Mouse (Mus musculus): Measurements from ENCODE around the gene Ndufa11. TPM values are rescaled to one million over a fixed set of nuclear protein-coding genes. Genes with fewer than 3 reads are reported as not detected.

Gene Ndufa11
- polyA plus RNA-seq, 1 experiment: 393 TPM

DNA sequence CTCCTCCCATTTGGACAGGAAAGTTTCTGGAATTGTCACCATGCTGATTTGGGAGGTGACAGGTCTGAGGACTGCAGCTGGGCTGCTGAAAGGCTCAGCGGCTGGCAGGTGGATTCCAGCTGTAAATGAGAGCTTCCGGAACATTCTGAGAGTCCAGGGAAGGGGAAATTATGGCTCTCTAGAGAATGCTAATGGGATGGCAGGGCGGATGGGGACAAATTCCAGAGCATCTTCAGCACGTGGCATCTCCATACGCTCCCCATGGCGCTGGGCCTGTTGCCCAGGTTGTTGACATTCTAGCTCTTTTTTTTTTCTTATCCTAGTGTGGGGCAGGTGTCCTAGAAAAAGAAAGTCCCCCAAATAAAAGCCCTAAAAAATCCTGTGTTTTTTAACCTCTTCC lies 11.6 kb downstream of the Ndufa11 start:
- Histone ChIP-seq H3K4me1 (ENCODE audit: control insufficient read depth, insufficient read depth, low read length) (no peaks in the 10 kb centered on the region), H3K4me3 (replicated peaks; ENCODE audit: extremely low read depth, low read depth, low read length) (no peak overlapping the region)
- WGBS: 46% methylated on average over 6 of the region's 6 CpGs
- TF ChIP-seq CTCF (IDR thresholded peaks at IDR 0.05; ENCODE audit: insufficient read depth, low read length) (no peak), POLR2A (IDR thresholded peaks at IDR 0.05; ENCODE audit: borderline replicate concordance, extremely low read depth, low read depth, low read length) (no peak)
- DNase-seq: no peak

DNA sequence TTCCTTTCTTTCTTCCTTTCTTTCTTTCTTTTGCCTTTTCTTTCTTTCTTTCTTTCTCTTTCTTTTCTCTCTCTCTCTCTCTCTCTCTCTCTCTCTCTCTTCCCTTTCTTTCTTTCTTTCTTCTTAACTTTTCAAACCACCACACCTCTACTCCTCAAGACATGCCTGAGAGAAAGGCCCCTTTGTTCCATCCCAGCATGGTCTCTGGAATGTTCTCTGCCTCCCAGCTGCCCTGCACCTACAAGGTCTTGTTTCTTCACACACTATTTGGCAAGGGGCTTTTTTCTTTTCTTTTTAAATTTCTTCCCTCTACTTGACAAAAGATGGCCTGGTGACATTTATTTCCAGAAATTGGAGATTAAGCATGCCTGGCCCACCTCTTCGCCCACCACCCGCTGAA lies 12.1 kb downstream of the Ndufa11 start:
- DNase-seq: no peak
- WGBS: 68% methylated on average over 2 of the region's 2 CpGs
- TF ChIP-seq CTCF (IDR thresholded peaks at IDR 0.05; ENCODE audit: insufficient read depth, low read length) (no peak), POLR2A (IDR thresholded peaks at IDR 0.05; ENCODE audit: borderline replicate concordance, extremely low read depth, low read depth, low read length) (no peak)
- Histone ChIP-seq H3K4me1 (ENCODE audit: control insufficient read depth, insufficient read depth, low read length) (no peaks in the 10 kb centered on the region), H3K4me3 (replicated peaks; ENCODE audit: extremely low read depth, low read depth, low read length) (no peak overlapping the region)

DNA sequence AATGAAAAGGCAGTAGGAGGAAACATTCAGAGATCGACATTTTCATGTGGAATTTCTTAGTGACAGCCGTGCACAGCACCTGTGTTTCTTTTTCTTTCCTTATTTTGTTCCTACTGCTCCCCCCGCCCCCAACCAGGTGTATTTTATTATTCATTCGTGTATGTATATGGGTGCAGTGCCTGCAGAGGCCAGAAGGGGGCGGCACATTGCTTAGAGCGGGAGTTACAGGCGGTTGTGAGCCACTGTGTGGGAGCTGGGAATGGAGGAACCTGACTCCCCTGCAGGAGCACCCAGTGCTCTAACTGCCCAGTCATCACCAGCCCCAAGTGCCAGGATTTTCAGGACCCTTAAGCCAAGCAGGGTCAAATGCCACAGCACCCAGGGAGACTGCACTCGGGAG lies 19.0 kb downstream of the Ndufa11 start:
- Histone ChIP-seq H3K4me1 (ENCODE audit: control insufficient read depth, insufficient read depth, low read length) (no peaks in the 10 kb centered on the region), H3K4me3 (replicated peaks; ENCODE audit: extremely low read depth, low read depth, low read length) (no peak overlapping the region)
- DNase-seq: no peak
- WGBS: 46% methylated on average over 8 of the region's 8 CpGs
- TF ChIP-seq POLR2A (IDR thresholded peaks at IDR 0.05; ENCODE audit: borderline replicate concordance, extremely low read depth, low read depth, low read length) (no peak), CTCF (IDR thresholded peaks at IDR 0.05; ENCODE audit: insufficient read depth, low read length) (peak; percentile 30; the same call in 1 of the 2 replicates)

DNA sequence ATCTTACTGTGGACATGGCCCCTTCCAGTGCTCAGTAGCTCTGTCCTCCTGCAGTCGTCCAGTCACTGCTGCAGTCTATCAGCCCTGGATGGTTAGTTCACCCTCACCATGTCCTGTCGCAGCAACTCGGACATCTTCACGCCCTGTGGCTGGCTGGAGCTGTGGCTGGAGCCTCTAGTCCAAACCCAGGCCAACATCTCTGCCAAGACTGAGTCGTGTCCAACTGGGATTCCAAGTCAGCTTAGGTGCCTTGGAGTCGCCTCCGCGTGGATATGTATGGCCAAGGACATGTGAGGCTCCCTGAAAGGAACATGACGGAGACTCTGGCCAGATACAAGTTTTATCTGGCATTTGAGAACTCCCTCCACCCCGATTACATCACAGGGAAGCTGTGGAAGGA lies 20.7 kb downstream of the Ndufa11 start:
- H3K4me3 ChIP-seq (replicated peaks; ENCODE audit: extremely low read depth, low read depth, low read length): no peak overlapping the region
- TF ChIP-seq CTCF (IDR thresholded peaks at IDR 0.05; ENCODE audit: insufficient read depth, low read length) (no peak), POLR2A (IDR thresholded peaks at IDR 0.05; ENCODE audit: borderline replicate concordance, extremely low read depth, low read depth, low read length) (no peak)
- WGBS: 71% methylated on average over 10 of the region's 10 CpGs
- no peak for DNase-seq
- no peaks in the 10 kb centered on the region for H3K4me1 ChIP-seq (ENCODE audit: control insufficient read depth, insufficient read depth, low read length)

DNA sequence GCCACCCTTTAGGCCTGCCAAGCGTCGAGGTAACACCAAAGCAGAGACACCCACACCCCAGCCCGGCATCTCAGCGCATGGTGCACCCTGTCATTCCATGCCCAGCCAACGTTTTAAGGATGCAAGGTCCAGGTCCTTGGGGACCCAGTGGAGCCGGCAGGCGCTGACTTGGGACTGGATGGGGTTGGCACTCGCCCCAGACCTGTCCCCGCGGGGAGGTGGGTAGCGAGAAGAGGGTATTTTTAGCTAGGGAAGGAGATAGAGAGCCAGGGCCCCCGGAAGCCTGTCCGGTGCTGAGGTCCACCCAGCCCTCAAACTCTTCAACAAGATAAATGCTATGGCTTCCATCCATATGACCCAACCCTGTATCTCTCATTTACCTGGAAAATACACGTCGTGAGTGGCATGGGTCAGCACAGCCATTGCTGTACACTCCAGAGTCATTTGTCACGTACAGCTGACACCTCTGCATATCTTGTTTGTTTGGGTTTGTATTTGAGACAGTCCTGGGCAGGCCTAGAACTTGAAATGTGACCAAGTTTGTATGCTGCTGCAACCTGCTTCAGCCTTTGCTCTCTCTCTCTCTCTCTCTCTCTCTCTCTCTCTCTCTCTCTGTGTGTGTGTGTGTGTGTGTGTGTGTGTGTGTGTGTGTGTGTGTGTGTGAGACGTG lies 22.7 kb downstream of the Ndufa11 start:
- no peak overlapping the region for H3K4me3 ChIP-seq (replicated peaks; ENCODE audit: extremely low read depth, low read depth, low read length)
- no peak for DNase-seq
- TF ChIP-seq POLR2A (IDR thresholded peaks at IDR 0.05; ENCODE audit: borderline replicate concordance, extremely low read depth, low read depth, low read length) (no peak), CTCF (IDR thresholded peaks at IDR 0.05; ENCODE audit: insufficient read depth, low read length) (no peak)
- H3K4me1 ChIP-seq (ENCODE audit: control insufficient read depth, insufficient read depth, low read length): no peaks in the 10 kb centered on the region
- WGBS: 72% methylated on average over 17 of the region's 17 CpGs

DNA sequence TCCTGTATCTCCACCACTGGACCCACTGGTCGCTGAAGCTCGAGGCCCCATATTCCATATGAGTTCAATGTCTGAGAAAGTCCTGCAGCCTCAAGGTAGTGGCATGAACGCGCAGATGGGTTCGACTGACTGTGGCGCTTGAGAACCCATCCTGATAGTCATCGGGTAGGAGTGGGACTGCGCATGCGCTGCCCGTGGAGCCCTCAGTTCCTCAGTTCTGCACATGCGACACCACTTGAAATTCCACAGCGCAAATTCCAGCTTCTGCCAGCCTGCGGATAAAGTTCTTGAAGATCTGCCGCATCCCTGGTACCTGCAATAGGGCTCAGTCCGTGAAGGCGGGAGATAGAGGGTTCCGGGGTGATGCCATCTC lies 23.2 kb downstream of the Ndufa11 start:
- no peak for TF ChIP-seq POLR2A (IDR thresholded peaks at IDR 0.05; ENCODE audit: borderline replicate concordance, extremely low read depth, low read depth, low read length)
- no peak for TF ChIP-seq CTCF (IDR thresholded peaks at IDR 0.05; ENCODE audit: insufficient read depth, low read length)
- Histone ChIP-seq H3K4me3 (replicated peaks; ENCODE audit: extremely low read depth, low read depth, low read length) (no peak overlapping the region), H3K4me1 (ENCODE audit: control insufficient read depth, insufficient read depth, low read length) (no peaks in the 10 kb centered on the region)
- WGBS: 70% methylated on average over 17 of the region's 17 CpGs
- DNase-seq: no peak

DNA sequence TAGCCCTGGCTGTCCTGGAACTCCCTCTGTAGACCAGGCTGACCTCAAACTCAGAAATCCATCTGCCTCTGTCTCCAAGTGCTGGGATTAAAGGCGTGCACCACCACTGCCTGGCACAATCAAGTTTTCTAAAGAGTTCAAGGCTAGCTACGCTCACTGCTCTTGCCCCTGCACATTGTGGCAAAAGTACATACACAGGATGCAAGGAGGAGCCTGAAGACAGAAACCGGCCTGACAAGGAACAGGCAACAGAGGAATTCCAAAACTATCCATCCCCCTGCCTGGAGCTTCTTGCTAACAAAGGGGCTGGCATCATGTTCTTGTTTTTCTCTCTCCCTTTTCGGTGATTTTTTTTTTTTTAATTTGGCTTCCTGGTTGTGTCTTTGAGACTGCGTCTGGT lies 26.6 kb downstream of the Ndufa11 start:
- WGBS: 31% methylated on average over 5 of the region's 5 CpGs
- Histone ChIP-seq H3K4me3 (replicated peaks; ENCODE audit: extremely low read depth, low read depth, low read length) (no peak overlapping the region), H3K4me1 (ENCODE audit: control insufficient read depth, insufficient read depth, low read length) (no peaks in the 10 kb centered on the region)
- TF ChIP-seq POLR2A (IDR thresholded peaks at IDR 0.05; ENCODE audit: borderline replicate concordance, extremely low read depth, low read depth, low read length) (no peak), CTCF (IDR thresholded peaks at IDR 0.05; ENCODE audit: insufficient read depth, low read length) (no peak)
- no peak for DNase-seq

DNA sequence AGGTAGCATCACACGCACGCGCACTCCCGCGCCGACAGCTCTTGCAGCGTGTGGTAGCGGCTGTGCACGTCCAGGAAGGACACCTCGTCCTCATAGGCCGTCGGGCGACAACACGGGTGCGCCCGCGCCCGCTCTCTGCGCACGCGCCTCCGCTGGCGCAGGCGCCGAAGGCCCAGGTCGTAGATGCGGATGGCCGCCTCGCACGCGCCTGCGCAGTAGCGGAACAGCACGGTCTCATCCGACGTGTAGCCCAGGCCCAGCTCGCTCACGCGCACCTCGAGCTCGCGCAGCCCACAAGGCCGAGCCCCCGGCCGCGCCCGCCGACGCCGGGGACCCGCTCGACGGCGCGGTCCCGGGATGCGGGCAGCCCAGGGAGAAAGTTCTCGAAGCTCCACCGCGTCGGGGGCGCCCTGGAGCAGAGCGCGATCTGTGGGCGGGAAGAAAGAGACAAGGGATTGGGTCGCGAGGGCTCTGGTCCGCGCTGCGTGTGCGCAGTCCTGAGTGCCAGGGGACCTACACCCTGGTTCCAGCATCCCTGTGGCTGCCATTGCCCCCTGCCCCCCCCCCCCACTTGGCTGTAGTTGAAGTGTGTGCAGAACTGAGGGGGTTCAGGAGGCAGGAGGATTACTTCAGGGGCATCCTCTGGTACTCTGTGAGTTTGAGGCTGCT lies 34.0 kb downstream of the Ndufa11 start:
- Histone ChIP-seq H3K4me1 (ENCODE audit: control insufficient read depth, insufficient read depth, low read length) (no peaks in the 10 kb centered on the region), H3K4me3 (replicated peaks; ENCODE audit: extremely low read depth, low read depth, low read length) (peak overlapping the region; percentile 7)
- TF ChIP-seq POLR2A (IDR thresholded peaks at IDR 0.05; ENCODE audit: borderline replicate concordance, extremely low read depth, low read depth, low read length) (peak; percentile 50; the same call in 1 of the 2 replicates), CTCF (IDR thresholded peaks at IDR 0.05; ENCODE audit: insufficient read depth, low read length) (no peak)
- no peak for DNase-seq
- 41% methylated on average over 71 of the region's 71 CpGs for WGBS

DNA sequence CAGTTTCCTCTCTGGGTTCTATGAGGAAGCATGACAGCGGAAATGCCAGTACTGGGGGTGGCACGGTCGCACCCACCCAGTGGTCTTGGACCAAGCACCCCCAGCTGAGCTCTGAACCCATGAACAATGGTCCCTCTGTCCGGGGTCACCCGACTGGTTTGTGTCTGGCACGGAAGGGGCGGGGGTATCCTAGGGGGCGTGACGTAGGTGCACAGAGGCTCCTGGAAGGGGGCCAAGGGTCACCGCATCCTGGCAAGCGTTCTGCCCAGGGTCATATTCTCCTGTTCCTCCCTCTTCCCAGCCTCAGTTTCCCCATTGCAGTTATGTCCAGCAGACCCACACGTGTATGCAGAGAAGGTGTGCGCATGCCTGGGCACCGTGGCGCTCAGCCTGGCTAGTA lies 35.9 kb downstream of the Ndufa11 start:
- no peak for TF ChIP-seq CTCF (IDR thresholded peaks at IDR 0.05; ENCODE audit: insufficient read depth, low read length)
- TF ChIP-seq POLR2A (IDR thresholded peaks at IDR 0.05; ENCODE audit: borderline replicate concordance, extremely low read depth, low read depth, low read length): no peak
- Histone ChIP-seq H3K4me3 (replicated peaks; ENCODE audit: extremely low read depth, low read depth, low read length) (no peak overlapping the region), H3K4me1 (ENCODE audit: control insufficient read depth, insufficient read depth, low read length) (no peaks in the 10 kb centered on the region; the same call in 1 of the 2 replicates)
- no peak for DNase-seq
- 20% methylated on average over 15 of the region's 15 CpGs for WGBS

Data from lung, adult 2 months (tissue).